Mouse (Mus musculus): ENCODE measurements around the gene Dlx6. TPM values are rescaled to one million over a fixed set of nuclear protein-coding genes. Genes with fewer than 3 reads are reported as not detected.

Gene Dlx6
- polyA plus RNA-seq, 1 experiment from 2014 or later = not detected

GRCm38 (mm10) chr6:6849744-6850143 lies 13.4 kb upstream of the Dlx6 start:
- H3K9me3 ChIP-seq (replicated peaks; ENCODE audit: control insufficient read depth, low read length) = no peaks in the 10 kb centered on the region
- ATAC-seq (replicated peaks; ENCODE audit: extremely low read depth, insufficient read depth, low FRiP score) = no peak
- H3K9ac ChIP-seq (ENCODE audit: low read length) = no peak overlapping the region
- WGBS = 6% methylated on average over 12 of the region's 12 CpGs
- no peaks in the 10 kb centered on the region for H3K36me3 ChIP-seq (ENCODE audit: control insufficient read depth, insufficient read depth)
- no peak overlapping the region for H3K4me3 ChIP-seq (ENCODE audit: low read length)
- H3K4me1 ChIP-seq (ENCODE audit: control insufficient read depth, insufficient read depth, low read length) = no peaks in the 10 kb centered on the region
- H3K27ac ChIP-seq (ENCODE audit: low read length) = no peak overlapping the region
- H3K27me3 ChIP-seq (ENCODE audit: control insufficient read depth, insufficient read depth, low read length) = peaks cover 60% of the 10 kb centered on the region
- H3K4me2 ChIP-seq (ENCODE audit: low read depth, low read length) = no peak overlapping the region

- H3K4me2 ChIP-seq (ENCODE audit: low read depth, low read length) = no peak overlapping the region
- H3K4me3 ChIP-seq (ENCODE audit: low read length) = no peak overlapping the region
- ATAC-seq (replicated peaks; ENCODE audit: extremely low read depth, insufficient read depth, low FRiP score) = no peak
- no peak overlapping the region for H3K9ac ChIP-seq (ENCODE audit: low read length)
- peaks cover 67% of the 10 kb centered on the region for H3K27me3 ChIP-seq (ENCODE audit: control insufficient read depth, insufficient read depth, low read length)
- no peaks in the 10 kb centered on the region for H3K36me3 ChIP-seq (ENCODE audit: control insufficient read depth, insufficient read depth)
- H3K27ac ChIP-seq (ENCODE audit: low read length) = no peak overlapping the region
- no peaks in the 10 kb centered on the region for H3K9me3 ChIP-seq (replicated peaks; ENCODE audit: control insufficient read depth, low read length)
- WGBS = 4% methylated on average over 26 of the region's 26 CpGs
- no peaks in the 10 kb centered on the region for H3K4me1 ChIP-seq (ENCODE audit: control insufficient read depth, insufficient read depth, low read length)
These were observed 12.6 kb upstream of the Dlx6 start for GRCm38 (mm10) chr6:6850324-6851060.

- no peaks in the 10 kb centered on the region for H3K36me3 ChIP-seq (ENCODE audit: control insufficient read depth, insufficient read depth)
- no peak overlapping the region for H3K4me3 ChIP-seq (ENCODE audit: low read length)
- H3K9me3 ChIP-seq (replicated peaks; ENCODE audit: control insufficient read depth, low read length) = no peaks in the 10 kb centered on the region
- ATAC-seq (replicated peaks; ENCODE audit: extremely low read depth, insufficient read depth, low FRiP score) = no peak
- no peak overlapping the region for H3K4me2 ChIP-seq (ENCODE audit: low read depth, low read length)
- no peaks in the 10 kb centered on the region for H3K4me1 ChIP-seq (ENCODE audit: control insufficient read depth, insufficient read depth, low read length)
- H3K27ac ChIP-seq (ENCODE audit: low read length) = no peak overlapping the region
- WGBS = 10% methylated on average over 10 of the region's 10 CpGs
- H3K27me3 ChIP-seq (ENCODE audit: control insufficient read depth, insufficient read depth, low read length) = peaks cover 71% of the 10 kb centered on the region
- H3K9ac ChIP-seq (ENCODE audit: low read length) = no peak overlapping the region
These were observed 12.0 kb upstream of the Dlx6 start for GRCm38 (mm10) chr6:6851166-6851565.

GRCm38 (mm10) chr6:6852944-6853343 lies 10.2 kb upstream of the Dlx6 start:
- ATAC-seq (replicated peaks; ENCODE audit: extremely low read depth, insufficient read depth, low FRiP score) = no peak
- Histone ChIP-seq H3K27me3 (ENCODE audit: control insufficient read depth, insufficient read depth, low read length) (peaks cover 73% of the 10 kb centered on the region), H3K9me3 (replicated peaks; ENCODE audit: control insufficient read depth, low read length) (no peaks in the 10 kb centered on the region), H3K4me1 (ENCODE audit: control insufficient read depth, insufficient read depth, low read length) (no peaks in the 10 kb centered on the region), H3K36me3 (ENCODE audit: control insufficient read depth, insufficient read depth) (no peaks in the 10 kb centered on the region), H3K9ac (ENCODE audit: low read length) (no peak overlapping the region), H3K4me2 (ENCODE audit: low read depth, low read length) (no peak overlapping the region), H3K27ac (ENCODE audit: low read length) (no peak overlapping the region), H3K4me3 (ENCODE audit: low read length) (no peak overlapping the region)
- WGBS = 31% methylated on average over 3 of the region's 3 CpGs

- no peak for ATAC-seq (replicated peaks; ENCODE audit: extremely low read depth, insufficient read depth, low FRiP score)
- no peak overlapping the region for H3K4me3 ChIP-seq (ENCODE audit: low read length)
- H3K27me3 ChIP-seq (ENCODE audit: control insufficient read depth, insufficient read depth, low read length) = peaks cover 75% of the 10 kb centered on the region
- no peak overlapping the region for H3K4me2 ChIP-seq (ENCODE audit: low read depth, low read length)
- no peaks in the 10 kb centered on the region for H3K4me1 ChIP-seq (ENCODE audit: control insufficient read depth, insufficient read depth, low read length)
- 6% methylated on average over 9 of the region's 9 CpGs for WGBS
- no peak overlapping the region for H3K9ac ChIP-seq (ENCODE audit: low read length)
- H3K27ac ChIP-seq (ENCODE audit: low read length) = no peak overlapping the region
- H3K9me3 ChIP-seq (replicated peaks; ENCODE audit: control insufficient read depth, low read length) = no peaks in the 10 kb centered on the region
- H3K36me3 ChIP-seq (ENCODE audit: control insufficient read depth, insufficient read depth) = no peaks in the 10 kb centered on the region
These were observed 9.0 kb upstream of the Dlx6 start for GRCm38 (mm10) chr6:6854176-6854575.

- no peak overlapping the region for H3K4me3 ChIP-seq (ENCODE audit: low read length)
- no peak for ATAC-seq (replicated peaks; ENCODE audit: extremely low read depth, insufficient read depth, low FRiP score)
- H3K27me3 ChIP-seq (ENCODE audit: control insufficient read depth, insufficient read depth, low read length) = peaks cover 84% of the 10 kb centered on the region
- H3K36me3 ChIP-seq (ENCODE audit: control insufficient read depth, insufficient read depth) = no peaks in the 10 kb centered on the region
- H3K27ac ChIP-seq (ENCODE audit: low read length) = no peak overlapping the region
- 3% methylated on average over 25 of the region's 25 CpGs for WGBS
- no peak overlapping the region for H3K4me2 ChIP-seq (ENCODE audit: low read depth, low read length)
- H3K4me1 ChIP-seq (ENCODE audit: control insufficient read depth, insufficient read depth, low read length) = peaks cover 7% of the 10 kb centered on the region
- H3K9me3 ChIP-seq (replicated peaks; ENCODE audit: control insufficient read depth, low read length) = no peaks in the 10 kb centered on the region
- no peak overlapping the region for H3K9ac ChIP-seq (ENCODE audit: low read length)
These were observed 8.0 kb upstream of the Dlx6 start for GRCm38 (mm10) chr6:6854902-6855745.

- Histone ChIP-seq H3K36me3 (ENCODE audit: control insufficient read depth, insufficient read depth) (no peaks in the 10 kb centered on the region), H3K4me1 (ENCODE audit: control insufficient read depth, insufficient read depth, low read length) (peaks cover 12% of the 10 kb centered on the region), H3K27me3 (ENCODE audit: control insufficient read depth, insufficient read depth, low read length) (peaks cover 81% of the 10 kb centered on the region), H3K9me3 (replicated peaks; ENCODE audit: control insufficient read depth, low read length) (no peaks in the 10 kb centered on the region), H3K4me2 (ENCODE audit: low read depth, low read length) (no peak overlapping the region), H3K4me3 (ENCODE audit: low read length) (no peak overlapping the region), H3K27ac (ENCODE audit: low read length) (no peak overlapping the region), H3K9ac (ENCODE audit: low read length) (no peak overlapping the region)
- ATAC-seq (replicated peaks; ENCODE audit: extremely low read depth, insufficient read depth, low FRiP score) = no peak
- WGBS = under 1% methylated on average over 10 of the region's 10 CpGs
These were observed 7.4 kb upstream of the Dlx6 start for GRCm38 (mm10) chr6:6855746-6856185.

- Histone ChIP-seq H3K4me1 (ENCODE audit: control insufficient read depth, insufficient read depth, low read length) (peaks cover 12% of the 10 kb centered on the region), H3K36me3 (ENCODE audit: control insufficient read depth, insufficient read depth) (no peaks in the 10 kb centered on the region), H3K4me2 (ENCODE audit: low read depth, low read length) (no peak overlapping the region), H3K27me3 (ENCODE audit: control insufficient read depth, insufficient read depth, low read length) (peaks cover 76% of the 10 kb centered on the region), H3K9ac (ENCODE audit: low read length) (no peak overlapping the region), H3K4me3 (ENCODE audit: low read length) (no peak overlapping the region), H3K27ac (ENCODE audit: low read length) (no peak overlapping the region), H3K9me3 (replicated peaks; ENCODE audit: control insufficient read depth, low read length) (no peaks in the 10 kb centered on the region)
- 2% methylated on average over 20 of the region's 20 CpGs for whole genome bisulfite sequencing
- no peak for ATAC-seq (replicated peaks; ENCODE audit: extremely low read depth, insufficient read depth, low FRiP score)
These were observed 6.8 kb upstream of the Dlx6 start for GRCm38 (mm10) chr6:6856316-6856715.

GRCm38 (mm10) chr6:6856881-6857280 lies 6.3 kb upstream of the Dlx6 start:
- H3K27ac ChIP-seq (ENCODE audit: low read length) = no peak overlapping the region
- H3K36me3 ChIP-seq (ENCODE audit: control insufficient read depth, insufficient read depth) = no peaks in the 10 kb centered on the region
- no peak overlapping the region for H3K4me3 ChIP-seq (ENCODE audit: low read length)
- H3K4me2 ChIP-seq (ENCODE audit: low read depth, low read length) = no peak overlapping the region
- H3K9ac ChIP-seq (ENCODE audit: low read length) = no peak overlapping the region
- no peaks in the 10 kb centered on the region for H3K9me3 ChIP-seq (replicated peaks; ENCODE audit: control insufficient read depth, low read length)
- no peak for ATAC-seq (replicated peaks; ENCODE audit: extremely low read depth, insufficient read depth, low FRiP score)
- peaks cover 12% of the 10 kb centered on the region for H3K4me1 ChIP-seq (ENCODE audit: control insufficient read depth, insufficient read depth, low read length)
- WGBS = 8% methylated on average over 4 of the region's 4 CpGs
- peaks cover 72% of the 10 kb centered on the region for H3K27me3 ChIP-seq (ENCODE audit: control insufficient read depth, insufficient read depth, low read length)
